ENCODE assay signal across 22 mouse cellular contexts in the genomic region with DNA sequence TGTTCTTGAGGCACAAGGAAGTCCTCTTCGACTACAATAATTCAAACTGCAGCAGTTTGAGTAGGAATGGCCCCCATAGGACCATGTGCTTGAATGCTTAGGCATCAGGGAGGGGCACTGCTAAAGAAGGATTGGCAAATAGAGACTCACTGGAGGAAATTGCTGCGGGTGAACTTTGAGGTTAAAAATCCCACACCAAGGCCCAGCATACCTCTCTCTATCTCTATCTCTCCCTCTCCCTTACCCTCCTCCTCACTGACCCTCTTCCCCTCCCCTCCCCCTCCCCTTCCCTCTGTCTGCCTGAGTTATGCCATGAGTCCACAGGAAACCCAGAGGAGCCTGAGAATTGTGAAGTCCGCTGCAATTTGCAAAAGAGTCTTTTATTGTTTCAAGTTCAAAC.
DNase-seq lines count a peak whose midpoint lies in the region; ATAC-seq and TF ChIP-seq lines count a peak whose summit lies in the region.
"Had no signal": no experiment of that assay in that cellular context is flagged by ENCODE, and none has a peak within 500 bp of the region (broad histone marks: within the 10 kb centered on the region; RNA-seq: fewer than 3 reads in every experiment).

No protein-coding gene starts in this region.

- no peak for TF ChIP-seq CTCF in lung, embryonic 14.5 days (IDR thresholded peaks at IDR 0.05; ENCODE audit: low read depth)

- no peak overlapping the region for H3K9ac ChIP-seq in lung, embryonic 14.5 days
- H3K9ac ChIP-seq: heart, embryonic 12.5 days; liver, embryonic 13.5 days had no signal

- H3K4me1 ChIP-seq in lung, embryonic 14.5 days (ENCODE audit: insufficient read depth) = peaks cover 5% of the 10 kb centered on the region; the same call in 1 of the 2 replicates
- H3K4me1 ChIP-seq: liver, embryonic 13.5 days had no signal

- H3K27me3 ChIP-seq in lung, embryonic 14.5 days (ENCODE audit: insufficient read depth, low read length) = no peaks in the 10 kb centered on the region
- H3K27me3 ChIP-seq: heart, embryonic 12.5 days; liver, embryonic 13.5 days had no signal

- H3K4me2 ChIP-seq in lung, embryonic 14.5 days = no peak overlapping the region
- H3K4me2 ChIP-seq: heart, embryonic 12.5 days; liver, embryonic 13.5 days had no signal

- H3K4me3 ChIP-seq in lung, embryonic 14.5 days (ENCODE audit: low read depth, low read length) = no peak overlapping the region
- H3K4me3 ChIP-seq: heart, embryonic 12.5 days; liver, embryonic 13.5 days had no signal

- H3K36me3 ChIP-seq in lung, embryonic 14.5 days (ENCODE audit: insufficient read depth) = no peaks in the 10 kb centered on the region
- H3K36me3 ChIP-seq: heart, embryonic 12.5 days; liver, embryonic 13.5 days had no signal

- DNase-seq in embryo, embryonic 10.5 days (ENCODE audit: low spot score) = peak; percentile 28
- no peak for DNase-seq in embryo, embryonic 9.5 days (ENCODE audit: extremely low spot score)
- DNase-seq in lung, embryonic 14.5 days = peak; percentile 20
- no peak for DNase-seq in lung, adult 18-20 months
- DNase-seq in retina, embryonic 14.5 days (ENCODE audit: low spot score) = peak; percentile 18
- no peak for DNase-seq in layer of hippocampus, adult 11-12 months (ENCODE audit: low spot score)
- no peak for DNase-seq in right cerebral cortex, postnatal 14 days
- DNase-seq: adrenal gland, postnatal 14 days; cerebellum, adult 9-11 months; gastrocnemius, postnatal 14 days; heart, adult 18-20 months; heart, postnatal 10 days; kidney, adult 2 months; kidney, postnatal 25 days; liver, embryonic 13.5 days; lung, postnatal 10 days; thymus, adult 2 months; thymus, postnatal 4 days had no signal

- H3K9me3 ChIP-seq in lung, embryonic 14.5 days (ENCODE audit: low read depth, low read length) = no peaks in the 10 kb centered on the region
- H3K9me3 ChIP-seq: heart, embryonic 12.5 days; liver, embryonic 13.5 days had no signal

- peak; percentile 32; the same call in 1 of the 2 replicates for ATAC-seq in lung, embryonic 14.5 days (ENCODE audit: insufficient read depth)
- ATAC-seq in common myeloid progenitor, adult 5-6 weeks (replicated peaks; ENCODE audit: low read depth, poor library complexity, severe bottlenecking) = peak; percentile 52; the same call in 1 of the 2 replicates
- ATAC-seq: forebrain, embryonic 16.5 days had no signal

- WGBS in lung, embryonic 14.5 days = 24% methylated on average over 3 of the region's 3 CpGs

- no peak overlapping the region for H3K27ac ChIP-seq in lung, embryonic 14.5 days (ENCODE audit: low read depth)
- H3K27ac ChIP-seq: liver, embryonic 13.5 days; stomach, postnatal 0 days had no signal

Comparison
In these comparisons a context has a peak if more than half of its experiments do, and no peak if none do; other contexts are left out.
1. DNase-seq: peak in embryo, embryonic 10.5 days (single experiment), lung, embryonic 14.5 days (single experiment) and retina, embryonic 14.5 days (single experiment); none in embryo, embryonic 9.5 days (single experiment), lung, adult 18-20 months (0 of 2), layer of hippocampus, adult 11-12 months (single experiment) and right cerebral cortex, postnatal 14 days (single experiment).